Mouse (Mus musculus) testis, postnatal 14 days (tissue): ENCODE results near the gene Urah.

ENCODE experiments used
- DNase-seq: peaks from one replicate; pipeline ENCODE4 v3.0.0; 2021; ENCODE audit warnings: low spot score

The Urah gene

GRCm38 (mm10) chr7:140840750-140841735 lies 6.2 kb downstream of the Urah start:
- DNase-seq: no peak

GRCm38 (mm10) chr7:140843806-140844205 lies 9.0 kb downstream of the Urah start:
- DNase-seq: no peak

GRCm38 (mm10) chr7:140844905-140845665 lies 10.3 kb downstream of the Urah start, which contains the start of gene Scgb1c1:
Gene Scgb1c1 (plus strand): TSS chr7:140845547.
- DNase-seq: peak; percentile 56

GRCm38 (mm10) chr7:140845683-140846082 lies 10.9 kb downstream of the Urah start:
- no peak for DNase-seq

GRCm38 (mm10) chr7:140846676-140847075 lies 11.9 kb downstream of the Urah start:
- DNase-seq: no peak

- no peak for DNase-seq
Measured at GRCm38 (mm10) chr7:140847755-140848580, 13.2 kb downstream of the Urah start, which contains the start of gene Odf3. Gene Odf3 (plus strand): TSS chr7:140847805.

GRCm38 (mm10) chr7:140848591-140848990 lies 13.8 kb downstream of the Urah start:
- no peak for DNase-seq

GRCm38 (mm10) chr7:140851916-140852315 lies 17.1 kb downstream of the Urah start:
- DNase-seq: no peak

- no peak for DNase-seq
Measured at GRCm38 (mm10) chr7:140853386-140853785, 18.6 kb downstream of the Urah start.

GRCm38 (mm10) chr7:140854483-140854882 lies 19.7 kb downstream of the Urah start:
- no peak for DNase-seq

GRCm38 (mm10) chr7:140855181-140855580 lies 20.4 kb downstream of the Urah start:
- no peak for DNase-seq

- peak; percentile 86 for DNase-seq
Measured at GRCm38 (mm10) chr7:140855860-140856784, 21.3 kb downstream of the Urah start, which contains the start of gene Gm45785. Gene Gm45785 (minus strand): TSS chr7:140856331.

- DNase-seq: peak; percentile 85
Measured at GRCm38 (mm10) chr7:140856785-140857549, 22.1 kb downstream of the Urah start, which contains the start of gene Ric8a. Gene Ric8a (plus strand): TSS chr7:140856957.

- DNase-seq: no peak
Measured at GRCm38 (mm10) chr7:140857550-140858505, 23.0 kb downstream of the Urah start, which contains the start of gene Bet1l. Gene Bet1l (minus strand): TSS chr7:140857577.

GRCm38 (mm10) chr7:140858746-140859145 lies 23.9 kb downstream of the Urah start:
- DNase-seq: no peak

GRCm38 (mm10) chr7:140859997-140860396 lies 25.2 kb downstream of the Urah start:
- no peak for DNase-seq

- DNase-seq: no peak
Measured at GRCm38 (mm10) chr7:140860728-140861127, 25.9 kb downstream of the Urah start.

- DNase-seq: no peak
Measured at GRCm38 (mm10) chr7:140864761-140865160, 29.9 kb downstream of the Urah start.
